Mouse (Mus musculus): ENCODE results near the gene Vmo1.
"Not testable (repeated sequence)": the region's sequence is repeated elsewhere in the genome, so short reads cannot be mapped to it uniquely, and the experiment has no call there.

GRCm38 (mm10) chr11:70523306-70523989 is 9.0 kb upstream of the Vmo1 start:
- not testable (repeated sequence) for TF ChIP-seq POLR2A (IDR thresholded peaks at IDR 0.05; ENCODE audit: extremely low read depth, insufficient read depth, low read length); CTCF (IDR thresholded peaks at IDR 0.05; ENCODE audit: low read depth, low read length)

All from liver, adult 2 months (tissue).